Mouse (Mus musculus) heart, postnatal 10 days (tissue): ENCODE data around the gene Dclk3. TPM values are rescaled to one million over a fixed set of nuclear protein-coding genes. Genes with fewer than 3 reads are reported as not detected.

Source experiments
- total RNA-seq, 2 experiments: library from RNA; stranded (reverse); gene quantifications; 2 replicates each; pipeline ENCODE4 v1.2.3; 2021

Gene Dclk3
- total RNA-seq, 2 experiments from 2014 or later = 0.41 to 0.60 TPM

Other genes with a start within 250 kb of the Dclk3 start
- 10 to 100 TPM; 15.2 to 17.2 TPM for gene Mlh1, start 167.3 kb upstream of the Dclk3 start, total RNA-seq
- gene Epm2aip1, start 167.2 kb upstream of the Dclk3 start, total RNA-seq = 10 to 100 TPM; 31.1 to 34.0 TPM
- gene Trank1, start 127.3 kb upstream of the Dclk3 start, total RNA-seq = under 1 TPM; 0.02 TPM